Mouse (Mus musculus) embryonic stem cell, embryonic (primary cell): ENCODE results near the gene Oaf.

ENCODE experiments used
- CTCF ChIA-PET, 4 experiments: fragments of 300-600 bp in 2 of 4; fragments of 350-600 bp in 2 of 4; sonication (Branson Sonifier 250); formaldehyde crosslinking; loops; one replicate each; lab custom pipeline; 2022; ENCODE audit warnings: inconsistent platforms in 2 of 4; lab: Charles Lee
- POLR2A ChIA-PET, 4 experiments: fragments of 300-600 bp in 2 of 4; fragments of 350-600 bp in 2 of 4; sonication (Branson Sonifier 250); formaldehyde crosslinking; loops; one replicate each; lab custom pipeline; 2022; ENCODE audit warnings: antibody characterized with exemption in 4 of 4, inconsistent platforms in 1 of 4; lab: Charles Lee

Oaf gene

DNA sequence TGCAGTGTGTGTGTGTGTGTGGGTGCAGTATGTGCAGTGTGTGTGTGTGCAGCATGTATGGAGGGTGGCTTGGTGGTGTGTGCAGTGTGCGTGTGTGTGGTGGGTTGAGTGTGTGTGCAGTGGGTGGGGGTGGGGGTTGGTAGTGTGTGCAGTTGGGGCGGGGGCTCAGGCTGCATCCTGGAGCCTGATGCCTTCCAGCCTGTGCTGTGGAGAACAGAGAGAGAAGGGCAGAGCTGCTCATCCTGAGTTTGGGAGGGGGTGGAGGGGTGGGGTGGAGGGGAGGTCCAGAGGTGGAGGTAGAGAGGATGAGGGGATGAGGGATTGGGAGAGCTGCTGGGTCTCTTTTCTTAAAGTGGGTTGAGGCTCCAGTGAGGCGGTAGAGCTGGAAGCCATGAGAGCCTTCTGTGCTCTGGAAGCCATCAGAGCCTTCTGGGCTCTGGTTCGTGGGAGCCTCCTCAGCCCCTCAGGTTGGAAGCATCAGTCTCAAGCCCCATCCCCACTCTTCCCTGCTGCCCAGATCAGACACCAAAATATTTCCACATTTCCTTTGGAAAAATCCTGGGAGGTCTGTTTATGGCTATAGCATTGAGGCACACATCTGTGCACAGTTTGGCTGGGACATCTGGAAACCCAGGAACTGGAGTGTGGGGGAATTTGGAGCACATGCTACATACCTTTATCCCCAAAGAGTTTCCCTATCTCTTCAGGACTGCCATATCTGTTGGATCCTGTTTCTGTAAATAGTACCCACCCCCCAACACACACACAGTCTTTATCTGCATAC is 21.6 kb upstream of the Oaf start:
- CTCF ChIA-PET: interaction anchor here in 3 of 4 experiments (0.6 to 1.1 kb wide), 4 partner anchors 11 to 200 kb away, joined by 3 to 8 read pairs (median 3); partner anchors contain the start of gene Pou2f3 (in 1 of the 3)
- POLR2A ChIA-PET: interaction anchor here in 2 of 4 experiments (0.6 to 1.2 kb wide), 3 partner anchors 13 to 487 kb away, joined by 3 to 5 read pairs (median 4); no protein-coding TSS in a partner anchor

DNA sequence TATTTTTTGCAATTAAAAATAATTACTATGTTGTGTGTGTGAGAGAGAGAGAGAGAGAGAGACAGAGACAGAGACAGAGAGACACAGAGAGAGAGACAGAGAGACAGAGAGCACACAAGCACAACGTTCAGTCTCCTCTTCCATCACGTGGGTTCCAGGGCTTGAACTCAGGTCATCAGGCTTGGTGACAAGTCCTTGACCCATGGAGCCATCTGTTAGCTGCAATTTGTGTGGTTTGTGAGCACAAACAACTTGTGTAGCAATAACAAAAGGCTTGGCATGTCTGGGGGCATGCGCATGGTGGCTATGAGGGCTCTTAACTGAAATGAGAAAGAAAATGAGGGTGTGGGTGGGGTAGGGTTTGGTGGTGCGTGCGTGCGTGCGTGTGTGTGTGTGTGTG is 20.9 kb upstream of the Oaf start:
- CTCF ChIA-PET: interaction anchor here in 1 of 4 experiments (1.1 kb wide), 1 partner anchor 50 kb away, joined by 3 read pairs; the partner anchor contains the start of gene Pou2f3
- POLR2A ChIA-PET: interaction anchor here in 3 of 4 experiments (0.6 to 1.5 kb wide), 3 partner anchors 10 to 487 kb away, joined by 3 to 5 read pairs (median 3); no protein-coding TSS in a partner anchor

GRCm38 (mm10) chr9:43253271-43253681 is 13.6 kb upstream of the Oaf start:
- POLR2A ChIA-PET: interaction anchor here in 2 of 4 experiments (1.5 kb wide), 2 partner anchors 23 to 61 kb away, joined by 3 to 4 read pairs; no protein-coding TSS in a partner anchor
- CTCF ChIA-PET: interaction anchor here in 2 of 4 experiments (0.6 to 1.6 kb wide), 4 partner anchors 11 to 834 kb away, joined by 3 to 6 read pairs (median 4); no protein-coding TSS in a partner anchor

DNA sequence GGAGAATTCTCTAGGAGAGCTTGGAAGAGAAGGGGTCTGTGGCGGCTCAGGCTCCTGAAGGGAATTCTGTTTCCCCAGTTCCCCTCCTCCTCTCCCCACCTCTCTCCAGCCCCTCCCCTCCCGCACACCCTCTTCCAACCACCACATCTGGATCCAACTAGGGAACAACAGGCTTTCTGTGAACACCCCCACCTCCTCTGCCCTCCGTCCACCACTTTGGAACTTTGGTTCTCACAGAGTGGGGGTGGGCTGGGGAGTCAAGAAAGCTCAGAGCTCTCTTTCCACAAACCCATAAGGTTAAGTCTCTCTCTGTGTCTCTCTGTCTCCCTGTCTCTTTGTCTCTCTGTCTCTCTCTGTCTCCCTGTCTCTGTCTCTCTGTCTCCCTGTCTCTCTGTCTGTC is 13.1 kb upstream of the Oaf start:
- POLR2A ChIA-PET: interaction anchor here in 2 of 4 experiments (1.5 kb wide), 2 partner anchors 22 to 61 kb away, joined by 3 to 4 read pairs; no protein-coding TSS in a partner anchor
- CTCF ChIA-PET: interaction anchor here in 2 of 4 experiments (0.9 to 1.6 kb wide), 3 partner anchors 11 to 31 kb away, joined by 3 to 6 read pairs (median 4); no protein-coding TSS in a partner anchor

DNA sequence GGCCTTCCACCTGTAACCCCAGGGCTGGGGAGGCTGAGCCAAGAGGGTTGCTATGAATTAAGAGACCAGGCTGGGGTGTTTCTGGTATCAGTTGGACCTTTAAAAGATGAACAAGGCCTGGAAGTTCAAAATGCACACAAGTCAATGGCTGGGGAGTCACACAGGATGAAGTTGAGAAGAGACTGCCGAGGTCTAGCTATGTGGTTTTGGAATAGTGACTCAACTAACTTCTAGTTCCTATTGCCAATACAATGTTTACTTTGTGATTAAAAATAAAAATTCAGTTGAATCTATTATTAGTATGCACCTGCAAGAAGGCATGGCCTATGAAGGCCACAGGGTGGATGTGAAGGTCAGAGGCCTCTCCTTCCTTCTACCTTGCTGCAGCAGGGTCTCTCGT is 12.1 kb upstream of the Oaf start:
- CTCF ChIA-PET: interaction anchor here in 1 of 4 experiments (0.6 kb wide), 1 partner anchor 41 kb away, joined by 4 read pairs; the partner anchor contains the start of gene Pou2f3
- POLR2A ChIA-PET: no interaction called here

DNA sequence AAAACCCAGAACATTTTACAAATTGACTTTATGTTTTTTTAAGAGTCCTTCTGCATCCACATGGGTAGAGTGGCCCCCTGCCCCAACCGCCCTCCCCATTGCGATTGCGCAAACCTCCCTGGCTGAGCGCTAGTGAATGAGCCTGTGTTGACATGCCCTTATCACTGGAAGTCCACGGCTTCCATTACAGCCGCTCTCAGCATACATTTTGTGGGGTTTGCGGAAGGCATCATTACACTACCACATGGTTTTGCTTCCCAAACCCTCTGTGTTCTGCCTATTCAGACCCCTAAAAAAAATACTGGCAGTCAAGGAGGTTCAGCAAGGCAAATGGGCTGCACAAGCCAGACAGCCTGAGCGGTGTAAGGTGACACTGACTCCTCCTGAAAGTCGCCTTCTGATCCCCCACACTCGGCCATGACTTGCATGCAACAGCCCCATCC is 7.0 kb upstream of the Oaf start:
- ChIA-PET CTCF (no interaction called here), POLR2A (interaction anchor here in 3 of 4 experiments (0.7 kb wide), 4 partner anchors 9 to 580 kb away, joined by 3 to 7 read pairs (median 5); no protein-coding TSS in a partner anchor)

DNA sequence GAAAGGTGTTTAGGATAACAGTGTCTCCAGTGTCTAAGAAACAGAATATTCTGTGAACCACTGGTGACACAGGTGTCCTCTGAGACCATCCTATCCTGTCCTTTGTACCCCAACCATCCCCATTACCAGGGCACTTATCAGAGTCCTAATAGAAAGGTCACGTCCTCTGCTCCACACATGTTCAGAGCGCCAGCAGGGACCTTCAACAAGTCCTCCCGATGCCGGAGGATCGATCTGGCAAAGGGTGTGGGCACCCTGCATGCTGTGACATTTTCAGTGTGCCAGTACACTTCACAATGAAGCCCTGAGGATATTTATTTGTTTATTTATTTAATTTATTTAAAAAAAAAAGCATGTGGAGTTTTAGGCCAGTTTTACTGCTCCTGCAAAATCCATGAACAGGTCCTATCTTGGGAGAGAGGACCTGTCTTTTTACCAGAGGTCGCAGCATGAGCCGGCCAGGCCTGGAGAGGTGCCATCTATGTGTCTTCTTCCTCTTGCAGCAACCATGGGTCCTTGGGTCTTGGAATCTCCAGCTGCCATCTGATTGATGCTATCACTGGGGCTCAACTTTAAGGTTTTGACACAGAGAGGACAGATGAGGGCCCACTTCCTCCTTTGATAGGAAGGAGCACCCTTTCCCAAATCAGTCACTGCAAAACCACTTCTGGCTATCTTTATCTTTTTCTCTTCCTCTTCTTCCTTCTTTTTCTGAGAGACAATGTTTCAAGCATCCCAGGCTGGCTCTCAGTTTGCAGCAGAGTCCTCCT is 6.3 kb upstream of the Oaf start:
- ChIA-PET POLR2A (no interaction called here), CTCF (no interaction called here)

DNA sequence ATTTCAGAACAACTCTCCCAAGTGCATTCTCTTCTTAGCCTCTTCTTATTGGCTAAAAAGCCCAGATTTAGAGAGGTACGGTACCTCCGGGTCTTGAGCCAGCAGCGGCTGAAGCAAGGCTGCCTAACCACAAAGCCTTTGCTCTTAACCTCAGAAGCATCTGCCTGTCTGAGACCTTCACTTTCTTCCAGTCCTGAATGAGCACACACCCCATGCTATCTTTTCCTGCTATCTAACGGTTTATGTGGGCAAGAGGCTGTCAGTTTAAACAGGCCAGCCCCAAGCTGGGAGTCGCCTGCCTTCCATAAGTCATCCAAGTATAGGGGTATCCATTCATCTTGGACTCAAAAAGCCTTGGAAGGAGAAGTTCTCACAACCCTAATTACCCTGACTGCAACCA is 2.7 kb upstream of the Oaf start:
- CTCF ChIA-PET: no interaction called here
- POLR2A ChIA-PET: interaction anchor here in 2 of 4 experiments (1.0 to 1.2 kb wide), 2 partner anchors 25 to 43 kb away, joined by 3 read pairs; no protein-coding TSS in a partner anchor

DNA sequence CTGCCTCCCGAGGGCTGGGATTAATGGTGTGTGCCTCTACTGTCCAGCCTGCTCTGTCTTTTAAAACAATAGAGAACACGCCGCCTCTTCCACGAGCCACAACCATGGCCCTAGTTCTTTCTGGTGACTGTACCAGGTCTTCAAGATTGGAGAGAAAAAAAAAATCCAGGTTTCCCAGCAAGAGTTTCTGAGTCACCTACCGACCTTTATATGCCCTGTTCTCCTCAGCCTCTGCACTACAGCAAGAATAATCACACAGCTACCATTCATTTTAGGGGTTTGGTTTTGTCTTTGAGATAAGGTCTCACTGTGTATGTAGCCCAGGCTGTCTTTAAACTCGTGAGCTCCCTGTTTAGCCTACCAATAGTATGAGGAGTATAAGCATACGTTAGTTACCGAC is 2.3 kb upstream of the Oaf start:
- ChIA-PET POLR2A (interaction anchor here in 1 of 4 experiments (1.2 kb wide), 1 partner anchor 42 kb away, joined by 3 read pairs; no protein-coding TSS in a partner anchor), CTCF (no interaction called here)

DNA sequence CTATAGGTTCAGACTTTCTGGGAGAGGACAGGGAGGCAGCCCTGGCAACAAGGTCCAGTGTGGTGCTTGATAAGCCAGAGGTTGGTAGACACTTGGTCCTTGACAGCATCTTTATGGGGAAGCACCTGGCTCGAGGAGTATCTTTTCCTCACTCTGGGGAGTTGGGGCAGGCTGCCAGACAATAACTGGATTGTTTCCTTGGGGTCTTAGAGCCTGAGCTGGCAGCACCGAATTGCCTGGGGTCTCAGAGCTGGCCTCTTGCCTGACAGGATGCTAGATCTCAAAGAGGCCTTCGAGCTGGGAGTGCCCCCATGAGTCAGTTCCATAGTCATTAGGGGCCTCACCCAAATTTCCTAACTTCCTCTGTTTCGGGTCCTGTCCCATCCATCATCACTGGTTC is 1.6 kb upstream of the Oaf start:
- POLR2A ChIA-PET: interaction anchor here in 1 of 4 experiments (3.6 kb wide), 1 partner anchor 15 kb away, joined by 10 read pairs; no protein-coding TSS in a partner anchor

GRCm38 (mm10) chr9:43240594-43240900 is 836 bp upstream of the Oaf start:
- POLR2A ChIA-PET: interaction anchor here in 1 of 4 experiments (1.7 to 3.6 kb wide), 2 partner anchors 15 to 30 kb away, joined by 8 to 10 read pairs; partner anchors contain the start of gene Pou2f3
- CTCF ChIA-PET: no interaction called here

More for the DNA sequence above, 1.6 kb upstream of the Oaf start:
- CTCF ChIA-PET: no interaction called here

DNA sequence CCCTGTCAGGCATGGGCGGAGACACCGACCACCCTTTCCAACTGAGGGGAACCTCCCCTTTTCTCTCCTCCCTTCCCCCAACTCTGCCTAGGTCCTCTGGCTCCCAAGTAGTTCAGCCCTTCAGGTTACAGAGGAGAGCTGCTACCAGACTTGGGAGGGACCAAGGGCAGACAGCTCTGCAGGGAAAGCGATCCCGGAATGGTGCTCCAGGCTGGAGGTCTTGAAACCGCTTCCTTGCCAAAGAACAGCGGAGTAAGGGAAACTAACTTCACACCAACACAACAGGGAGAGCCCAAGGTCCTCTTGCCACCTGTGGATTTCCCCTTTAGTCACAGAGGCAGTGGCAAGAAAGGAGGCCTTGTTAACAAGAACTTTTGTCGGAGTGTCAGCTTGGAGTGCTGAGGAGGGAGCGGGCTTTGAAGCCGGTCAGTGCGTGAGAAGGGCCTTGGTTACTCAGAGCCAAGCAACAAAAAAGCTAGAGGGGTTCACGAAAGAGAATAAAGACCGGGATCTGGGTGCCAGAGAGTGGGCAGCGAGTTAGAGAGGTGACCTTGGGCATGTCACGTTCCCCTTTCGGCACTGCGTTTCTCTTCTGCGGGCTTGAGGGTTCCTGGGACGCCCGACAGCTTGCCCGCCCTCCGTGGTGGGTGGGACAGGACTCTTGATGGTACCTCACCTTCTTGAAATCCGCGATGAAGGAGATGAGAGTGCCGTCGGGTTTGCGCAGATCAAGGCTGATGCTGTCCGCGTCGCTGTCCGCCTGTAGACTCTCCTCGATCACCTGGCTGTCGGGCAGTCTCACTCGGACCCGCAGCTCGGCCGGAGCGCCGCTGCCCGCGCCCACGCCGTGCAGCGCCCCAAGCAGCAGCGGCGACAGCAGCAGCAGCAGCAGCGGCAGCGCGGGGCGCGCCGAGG is 823 bp downstream of the Oaf start:
- ChIA-PET POLR2A (interaction anchor here (0.5 to 3.6 kb wide), 10 partner anchors 17 to 750 kb away, joined by 3 to 10 read pairs (median 4); partner anchors contain the start of gene Pou2f3 (in 2 of the 4)), CTCF (interaction anchor here (0.5 to 3.1 kb wide), 8 partner anchors 17 to 823 kb away, joined by 3 to 14 read pairs (median 4); no protein-coding TSS in a partner anchor)

DNA sequence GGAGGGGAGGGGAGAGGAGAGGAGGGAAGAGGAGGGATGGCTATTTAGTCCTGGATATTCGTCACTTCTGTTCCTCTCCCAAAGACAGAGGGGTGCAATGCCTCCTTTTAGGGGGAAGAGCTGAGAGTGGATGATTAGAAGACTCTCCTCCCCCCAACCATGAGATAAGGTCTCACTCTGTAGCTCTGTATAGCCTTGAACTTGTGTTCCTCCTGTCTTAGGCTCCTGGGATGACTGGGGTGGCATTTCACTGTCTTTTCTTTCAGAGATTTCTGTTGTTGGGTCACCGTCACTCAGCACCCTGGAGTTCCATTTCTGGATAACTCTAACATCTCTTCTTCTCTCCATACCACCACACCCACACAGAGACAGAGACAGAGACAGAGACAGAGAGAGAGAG is 1.5 kb downstream of the Oaf start:
- CTCF ChIA-PET: interaction anchor here (0.6 to 3.1 kb wide), 7 partner anchors 16 to 824 kb away, joined by 3 to 14 read pairs (median 3); no protein-coding TSS in a partner anchor
- POLR2A ChIA-PET: interaction anchor here in 2 of 4 experiments (0.6 to 3.6 kb wide), 8 partner anchors 9 to 368 kb away, joined by 3 to 10 read pairs (median 4); partner anchors contain the start of gene Pou2f3 (in 1 of the 2)

DNA sequence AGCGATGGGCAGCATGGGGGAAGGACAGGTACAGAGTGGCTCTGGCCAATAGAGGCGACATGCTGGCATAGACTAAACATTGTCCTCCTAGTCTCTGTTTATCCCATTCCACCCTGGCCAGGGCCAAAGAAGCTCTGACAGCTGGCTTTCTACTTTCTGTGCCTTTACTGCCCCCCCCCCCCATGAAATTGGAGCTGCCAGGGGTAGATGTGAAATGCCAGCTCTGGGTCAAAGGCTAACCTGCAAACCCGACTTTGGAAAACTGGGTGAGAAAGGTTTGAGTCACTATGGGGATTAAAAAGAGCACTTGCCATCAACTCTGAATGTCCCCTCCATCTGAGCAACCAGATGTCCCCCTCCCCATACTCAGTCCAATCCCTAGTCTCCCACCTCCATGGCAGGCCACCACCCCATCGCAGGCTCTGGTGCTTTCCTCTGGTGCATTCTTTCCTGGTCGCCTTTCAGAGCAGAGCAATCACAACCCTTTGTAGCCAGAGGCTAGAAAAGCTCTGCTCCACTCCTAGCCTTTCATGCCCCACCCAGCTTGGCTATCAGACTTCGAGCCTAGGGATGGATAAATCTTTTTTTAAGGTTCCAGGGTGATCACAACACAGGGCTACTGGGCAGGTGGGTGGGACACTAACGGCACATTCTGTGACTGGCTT is 2.5 kb downstream of the Oaf start:
- CTCF ChIA-PET: interaction anchor here (0.6 to 3.1 kb wide), 8 partner anchors 15 to 315 kb away, joined by 3 to 14 read pairs (median 4); partner anchors contain the start of gene Pou2f3 (in 1 of the 4)
- POLR2A ChIA-PET: interaction anchor here in 2 of 4 experiments (0.6 to 1.8 kb wide), 4 partner anchors 15 to 757 kb away, joined by 3 to 8 read pairs (median 4); partner anchors contain the start of gene Pou2f3 (in 1 of the 2)

- POLR2A ChIA-PET: interaction anchor here in 2 of 4 experiments (0.5 to 1.8 kb wide), 3 partner anchors 14 to 34 kb away, joined by 3 to 5 read pairs (median 4); no protein-coding TSS in a partner anchor
Measured at GRCm38 (mm10) chr9:43236576-43236975, 3.1 kb downstream of the Oaf start.

GRCm38 (mm10) chr9:43236106-43236505 is 3.6 kb downstream of the Oaf start:
- ChIA-PET POLR2A (interaction anchor here in 3 of 4 experiments (0.5 to 1.8 kb wide), 3 partner anchors 14 to 34 kb away, joined by 3 to 5 read pairs (median 4); no protein-coding TSS in a partner anchor), CTCF (interaction anchor here in 2 of 4 experiments (0.7 to 1.0 kb wide), 4 partner anchors 14 to 292 kb away, joined by 3 read pairs; no protein-coding TSS in a partner anchor)

More at GRCm38 (mm10) chr9:43236576-43236975, 3.1 kb downstream of the Oaf start:
- CTCF ChIA-PET: interaction anchor here in 3 of 4 experiments (0.6 to 1.3 kb wide), 5 partner anchors 15 to 293 kb away, joined by 3 to 4 read pairs (median 3); partner anchors contain the start of gene Pou2f3 (in 1 of the 3)
